Mouse (Mus musculus) embryonic facial prominence, embryonic 10.5 days (tissue): ENCODE measurements around the gene Gm11172. TPM values are rescaled to one million over a fixed set of nuclear protein-coding genes. Genes with fewer than 3 reads are reported as not detected.
"Not testable (repeated sequence)": the region's sequence is repeated elsewhere in the genome, so short reads cannot be mapped to it uniquely, and the experiment has no call there.

ENCODE experiments used
- DNase-seq: peaks from one replicate; pipeline ENCODE4 v3.0.0-alpha.2; 2017; ENCODE audit warnings: low spot score
- H3K27ac ChIP-seq: fragments of 300-500 bp; sonication (generic); replicated peaks from 2 replicates; pipeline ENCODE4 v1.5.1; 2016; ENCODE audit warnings: mild to moderate bottlenecking
- H3K27me3 ChIP-seq: fragments of 300-500 bp; sonication (generic); replicated peaks from 2 replicates; pipeline ENCODE4 v1.6.1; 2016; ENCODE audit warnings: low read depth, mild to moderate bottlenecking; ENCODE audit not compliant: poor library complexity, severe bottlenecking
- H3K36me3 ChIP-seq: fragments of 300-500 bp; sonication (generic); replicated peaks from 2 replicates; pipeline ENCODE4 v1.6.1; 2016; ENCODE audit warnings: mild to moderate bottlenecking, moderate library complexity
- H3K4me1 ChIP-seq: fragments of 300-500 bp; sonication (generic); 2 replicates; pipeline ENCODE4 v1.6.1; 2016
- H3K4me3 ChIP-seq: fragments of 300-500 bp; sonication (generic); 2 replicates; pipeline ENCODE4 v1.5.1; 2016; ENCODE audit warnings: mild to moderate bottlenecking, moderate library complexity
- H3K9me3 ChIP-seq: fragments of 300-500 bp; sonication (generic); 2 replicates; pipeline ENCODE4 v1.6.1; 2016; ENCODE audit warnings: mild to moderate bottlenecking
- WGBS: fragments of 180-500 bp; shearing (Covaris S2); methylation state at CpG from one replicate; pipeline ENCODE4 v1.1.7; 2016; 5-methylcytosine and 5-hydroxymethylcytosine counted together
- polyA plus RNA-seq: library from polyadenylated mRNA; unstranded; fragments of >200 nt; fragmentation: Nextera tagmentation; extraction: Ambion mirVana; gene quantifications from 2 replicates; pipeline ENCODE4 v1.2.1, GENCODE M21; 2016

Gm11172 gene
- polyA plus RNA-seq, 1 experiment from 2014 or later = not detected

DNA sequence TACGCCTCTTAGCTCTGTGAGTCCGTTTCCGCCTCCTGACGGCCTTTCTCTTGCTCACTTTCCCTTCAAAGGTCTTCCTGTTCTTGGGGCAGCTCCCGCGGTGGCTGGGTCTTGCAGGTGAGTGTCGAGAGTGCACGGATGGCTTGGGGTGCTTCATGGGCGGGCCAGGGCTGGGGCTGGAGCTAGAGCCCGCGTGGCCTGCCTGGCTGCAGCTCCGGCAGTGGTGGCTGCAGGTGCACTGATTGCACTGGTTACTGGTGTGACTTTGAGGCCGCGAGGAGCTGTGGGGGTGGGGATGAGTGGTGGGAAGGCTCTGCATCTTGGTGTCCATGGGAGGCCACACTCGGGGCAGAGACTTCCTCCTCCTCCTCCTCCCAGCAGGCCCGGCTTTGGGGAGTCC, 24.4 kb upstream of the Gm11172 start, which contains the start of gene Tnp2:
Tnp2 (minus strand) TSS at position 390 of the 400 bp plus-strand sequence.
- H3K27me3 ChIP-seq = peaks cover 33% of the 10 kb centered on the region
- H3K4me1 ChIP-seq = peaks cover 51% of the 10 kb centered on the region
- no peaks in the 10 kb centered on the region for H3K9me3 ChIP-seq
- H3K27ac ChIP-seq = peak within 1 kb of the TSS; percentile 41; the same call in 1 of the 2 replicates
- WGBS = 53% methylated on average over 16 of the region's 16 CpGs
- DNase-seq = no peak
- no peak within 1 kb of the TSS for H3K4me3 ChIP-seq
- H3K36me3 ChIP-seq = no peaks in the 10 kb centered on the region

DNA sequence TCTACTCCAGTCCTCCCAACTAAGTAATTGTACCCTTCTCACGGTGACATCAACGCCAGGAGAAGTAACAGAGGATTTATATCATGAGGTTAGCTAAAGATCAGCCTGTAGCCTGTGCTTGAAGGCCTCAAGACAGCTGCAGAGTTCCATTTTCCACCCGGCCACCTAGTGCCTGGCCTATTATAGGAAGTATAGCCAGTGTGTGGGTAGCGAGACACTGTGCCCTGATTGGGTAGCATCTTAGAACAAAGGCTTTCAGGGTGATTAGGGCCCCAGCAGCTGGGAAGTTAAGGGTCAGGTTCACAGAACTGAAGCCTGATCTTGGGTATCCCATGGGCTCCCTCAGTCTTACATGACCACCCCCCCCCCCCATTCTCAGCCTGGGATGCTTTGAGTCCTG, 23.8 kb upstream of the Gm11172 start:
- DNase-seq = no peak
- H3K4me3 ChIP-seq = no peak overlapping the region
- no peak overlapping the region for H3K27ac ChIP-seq
- peaks cover 46% of the 10 kb centered on the region for H3K4me1 ChIP-seq
- no peaks in the 10 kb centered on the region for H3K36me3 ChIP-seq
- 67% methylated on average over 4 of the region's 4 CpGs for WGBS
- H3K27me3 ChIP-seq = peaks cover 27% of the 10 kb centered on the region
- no peaks in the 10 kb centered on the region for H3K9me3 ChIP-seq

DNA sequence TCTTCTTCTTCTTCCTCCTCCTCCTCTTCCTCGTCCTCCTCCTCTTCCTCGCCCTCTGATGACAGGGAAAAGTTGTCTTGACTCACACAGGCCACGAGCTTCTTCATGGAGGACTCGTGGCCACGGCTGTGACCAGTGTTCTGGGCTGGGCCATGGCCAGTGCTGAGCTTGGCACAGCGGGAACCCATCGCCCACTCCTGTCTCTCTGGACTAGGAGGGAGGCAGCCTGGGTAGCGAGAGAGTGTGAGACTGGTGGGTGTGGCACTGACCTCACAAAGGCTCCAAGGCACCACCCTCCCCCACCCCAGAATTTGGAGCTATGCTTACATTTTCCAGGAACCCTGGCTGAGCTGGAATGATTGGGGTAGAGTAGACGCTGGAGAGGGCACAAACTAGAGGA, 22.0 kb upstream of the Gm11172 start, which contains the start of gene Prm3:
Prm3 (minus strand) TSS at position 213 of the 400 bp plus-strand sequence.
- WGBS = 80% methylated on average over 9 of the region's 9 CpGs
- Histone ChIP-seq H3K36me3 (no peaks in the 10 kb centered on the region), H3K27ac (no peak within 1 kb of the TSS), H3K9me3 (no peaks in the 10 kb centered on the region), H3K27me3 (peaks cover 28% of the 10 kb centered on the region), H3K4me3 (no peak within 1 kb of the TSS), H3K4me1 (peaks cover 30% of the 10 kb centered on the region)
- DNase-seq = no peak

DNA sequence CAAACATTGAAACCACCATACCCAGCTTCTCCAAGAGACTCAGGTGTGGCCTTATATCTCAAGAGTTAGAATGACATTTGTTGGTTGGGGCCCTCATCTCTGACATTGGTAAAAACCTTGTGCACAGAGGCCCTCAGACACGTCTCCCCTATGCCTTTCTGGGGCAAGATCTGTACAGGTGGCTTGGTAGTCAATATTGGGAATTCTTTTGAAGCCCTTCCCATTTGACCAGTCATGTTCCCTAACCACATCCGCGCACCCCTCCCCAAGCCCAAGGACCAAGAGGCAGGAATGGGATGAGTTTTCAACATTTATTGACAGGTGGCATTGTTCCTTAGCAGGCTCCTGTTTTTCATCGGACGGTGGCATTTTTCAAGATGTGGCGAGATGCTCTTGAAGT, 16.7 kb upstream of the Gm11172 start, which contains the start of gene Prm2:
Prm2 (minus strand) TSS at position 101 of the 400 bp plus-strand sequence.
- H3K4me3 ChIP-seq = no peak within 1 kb of the TSS
- 80% methylated on average over 6 of the region's 6 CpGs for WGBS
- 0 out of 2 replicates have a peak, but pooled peaks cover 3% of the 10 kb centered on the region for H3K4me1 ChIP-seq
- no peaks in the 10 kb centered on the region for H3K9me3 ChIP-seq
- DNase-seq = no peak
- no peaks in the 10 kb centered on the region for H3K36me3 ChIP-seq
- peaks cover 47% of the 10 kb centered on the region for H3K27me3 ChIP-seq
- H3K27ac ChIP-seq = no peak within 1 kb of the TSS

DNA sequence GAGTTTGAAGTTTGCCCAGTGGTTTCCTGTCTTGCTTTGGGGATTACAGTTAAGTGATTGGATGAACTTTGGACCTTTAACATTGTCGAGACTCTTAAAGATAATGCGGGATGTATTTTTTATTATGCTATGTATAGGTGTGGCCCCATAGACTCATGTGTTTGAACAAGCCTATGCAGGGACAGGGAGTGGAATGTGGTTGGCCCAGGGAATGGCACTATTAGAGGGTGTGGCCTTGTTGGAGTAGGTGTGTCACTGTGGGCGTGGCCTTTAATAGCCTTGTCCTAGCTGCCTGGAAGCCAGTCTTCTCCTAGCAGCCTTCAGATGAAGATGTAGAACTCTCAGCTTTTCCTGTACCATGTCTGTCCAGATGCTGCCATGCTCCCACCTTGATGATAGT, 10.3 kb upstream of the Gm11172 start:
- H3K4me3 ChIP-seq, H3K27ac ChIP-seq, DNase-seq, H3K36me3 ChIP-seq, H3K4me1 ChIP-seq, H3K9me3 ChIP-seq: not testable (repeated sequence)
- WGBS = 85% methylated on average over 3 of the region's 3 CpGs
- peaks cover 15% of the 10 kb centered on the region for H3K27me3 ChIP-seq

DNA sequence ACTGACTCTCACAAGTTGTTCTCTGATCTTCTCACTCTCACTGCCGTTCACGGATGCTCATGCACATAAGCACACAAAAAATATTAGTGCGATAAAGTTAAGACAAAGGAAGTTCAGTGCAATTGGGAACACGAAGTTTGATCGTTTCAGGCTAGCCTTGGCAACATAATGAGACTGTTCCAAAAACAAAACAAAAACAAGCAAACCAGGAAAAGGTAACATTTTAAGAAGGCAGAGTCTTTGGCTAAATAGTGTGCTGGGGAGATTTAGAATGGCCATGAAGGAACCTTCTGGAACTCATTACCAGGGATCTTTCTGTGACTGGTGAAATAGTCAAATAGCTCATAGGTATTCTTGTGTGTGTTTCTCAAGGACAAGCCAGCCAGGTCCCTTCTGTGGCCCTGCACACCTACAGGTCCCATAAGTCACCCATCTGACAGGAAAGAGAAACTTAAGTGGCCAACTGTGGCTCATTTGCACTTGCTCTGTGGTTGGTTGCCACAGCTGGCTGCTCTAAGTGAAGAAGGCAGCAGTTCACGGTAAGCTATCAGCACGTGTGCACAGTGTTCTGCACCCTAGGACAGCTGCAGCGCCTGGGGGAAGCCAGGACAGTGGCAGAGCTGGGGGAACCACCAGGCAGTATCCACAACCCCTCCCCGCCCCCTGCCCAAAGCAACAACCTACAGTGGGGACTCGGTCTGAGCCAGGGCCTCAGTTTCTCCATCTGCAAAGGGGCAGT, 6.8 kb upstream of the Gm11172 start, which contains the start of gene Prm1:
Prm1 (minus strand) TSS at position 51 of the 739 bp plus-strand sequence.
- Histone ChIP-seq H3K27ac (no peak within 1 kb of the TSS), H3K36me3 (no peaks in the 10 kb centered on the region), H3K27me3 (no peaks in the 10 kb centered on the region), H3K4me3 (no peak within 1 kb of the TSS), H3K9me3 (no peaks in the 10 kb centered on the region), H3K4me1 (0 out of 2 replicates have a peak, but pooled peaks cover 4% of the 10 kb centered on the region)
- WGBS = 79% methylated on average over 10 of the region's 10 CpGs
- no peak for DNase-seq

DNA sequence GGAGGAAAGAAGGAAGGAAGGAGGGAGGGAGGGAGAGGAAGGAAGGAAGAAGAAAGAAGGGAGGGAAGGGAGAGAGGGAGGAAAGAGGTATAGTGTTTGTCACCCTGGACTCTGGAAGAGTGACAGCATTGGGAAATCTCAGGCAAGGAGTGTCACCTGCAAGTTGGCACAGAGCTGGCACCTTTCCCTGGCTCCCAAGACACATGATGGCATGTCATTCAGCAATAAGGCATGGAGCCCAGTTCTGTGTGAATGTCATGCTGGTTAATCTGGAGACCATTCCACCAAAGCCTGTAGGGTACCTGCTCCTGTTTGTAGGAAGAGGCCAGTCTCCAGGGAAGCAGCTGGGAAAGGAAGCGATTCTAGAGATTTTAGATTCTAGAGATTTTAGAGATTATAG, 2.3 kb upstream of the Gm11172 start:
- no peak for DNase-seq
- WGBS = 89% methylated on average over 1 of the region's 1 CpGs
- Histone ChIP-seq H3K4me1 (0 out of 2 replicates have a peak, but pooled peaks cover 4% of the 10 kb centered on the region), H3K27ac (no peak overlapping the region), H3K36me3 (no peaks in the 10 kb centered on the region), H3K4me3 (no peak overlapping the region), H3K27me3 (no peaks in the 10 kb centered on the region), H3K9me3 (no peaks in the 10 kb centered on the region)

DNA sequence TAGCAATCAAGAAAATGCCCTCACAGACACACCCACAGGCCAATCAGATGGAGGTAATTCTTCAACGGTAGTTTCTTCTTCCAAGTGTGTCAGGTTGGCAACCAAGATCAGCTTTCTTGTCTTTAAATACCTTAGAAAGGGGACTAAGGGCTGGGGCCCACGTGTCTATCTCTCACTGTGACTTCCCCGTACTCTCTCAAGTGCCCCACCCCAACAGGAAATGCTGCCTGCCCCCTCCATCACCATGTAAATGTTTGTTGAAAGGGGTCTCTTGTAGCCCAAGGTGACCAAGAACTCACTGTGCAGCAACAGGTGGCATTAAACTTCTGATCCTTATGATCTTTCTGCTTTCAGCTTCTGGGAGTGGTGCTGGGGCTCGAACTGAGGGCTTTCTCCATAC, 1.0 kb downstream of the Gm11172 start:
- H3K4me1 ChIP-seq = no peaks in the 10 kb centered on the region
- no peak overlapping the region for H3K27ac ChIP-seq
- no peaks in the 10 kb centered on the region for H3K36me3 ChIP-seq
- H3K9me3 ChIP-seq = no peaks in the 10 kb centered on the region
- DNase-seq = no peak
- H3K4me3 ChIP-seq = no peak overlapping the region
- H3K27me3 ChIP-seq = no peaks in the 10 kb centered on the region
- WGBS = 78% methylated on average over 4 of the region's 4 CpGs

DNA sequence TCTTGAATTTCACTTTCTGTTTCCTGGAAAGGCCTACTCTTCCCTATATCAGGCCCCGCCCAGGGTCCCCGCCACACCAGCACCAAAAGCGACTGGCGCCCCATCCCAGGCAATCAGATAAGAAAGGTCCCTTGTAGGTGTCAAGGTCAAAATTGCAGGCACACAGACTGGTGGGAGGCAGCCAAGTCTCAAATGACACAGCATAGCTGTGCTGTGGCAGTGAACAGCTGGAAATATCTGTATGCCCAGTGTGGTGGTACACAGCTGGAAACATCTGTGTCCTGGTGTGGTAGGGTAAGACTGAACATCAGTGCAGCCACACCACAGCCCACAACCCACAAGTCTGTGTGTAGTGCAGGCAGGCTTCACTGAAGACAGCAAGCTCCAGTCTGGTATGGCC, 2.1 kb downstream of the Gm11172 start:
- no peaks in the 10 kb centered on the region for H3K36me3 ChIP-seq
- H3K27ac ChIP-seq = no peak overlapping the region
- 83% methylated on average over 4 of the region's 4 CpGs for WGBS
- H3K4me3 ChIP-seq = no peak overlapping the region
- H3K4me1 ChIP-seq = no peaks in the 10 kb centered on the region
- no peaks in the 10 kb centered on the region for H3K9me3 ChIP-seq
- H3K27me3 ChIP-seq = no peaks in the 10 kb centered on the region
- DNase-seq = no peak

DNA sequence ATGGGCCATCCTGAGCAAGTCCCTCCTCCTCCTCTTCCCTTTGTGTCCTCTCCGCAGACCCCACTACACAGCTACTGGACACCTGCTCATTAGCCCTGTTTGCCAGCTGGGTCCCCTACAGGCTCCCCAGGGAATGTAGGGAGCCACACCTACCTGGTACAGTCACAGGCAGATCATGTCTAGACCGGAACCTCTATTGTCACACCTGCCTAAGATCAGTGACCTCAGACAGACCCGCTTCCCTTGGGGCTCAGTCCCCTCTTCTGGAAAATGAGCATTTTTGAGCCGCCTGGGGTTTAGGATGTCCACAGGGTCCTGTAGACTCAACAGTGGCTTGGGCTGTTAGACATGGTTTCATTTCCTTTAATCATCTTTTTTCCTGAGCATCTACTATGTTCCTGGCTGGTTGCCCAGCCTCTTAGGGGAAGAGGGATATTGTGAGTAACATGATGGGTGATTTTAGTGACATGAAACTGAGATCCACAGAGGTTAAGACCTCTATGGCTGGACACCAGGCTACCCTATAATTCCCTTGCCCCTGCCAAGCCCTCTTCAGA, 5.9 kb downstream of the Gm11172 start:
- no peaks in the 10 kb centered on the region for H3K27me3 ChIP-seq
- 78% methylated on average over 4 of the region's 4 CpGs for WGBS

DNA sequence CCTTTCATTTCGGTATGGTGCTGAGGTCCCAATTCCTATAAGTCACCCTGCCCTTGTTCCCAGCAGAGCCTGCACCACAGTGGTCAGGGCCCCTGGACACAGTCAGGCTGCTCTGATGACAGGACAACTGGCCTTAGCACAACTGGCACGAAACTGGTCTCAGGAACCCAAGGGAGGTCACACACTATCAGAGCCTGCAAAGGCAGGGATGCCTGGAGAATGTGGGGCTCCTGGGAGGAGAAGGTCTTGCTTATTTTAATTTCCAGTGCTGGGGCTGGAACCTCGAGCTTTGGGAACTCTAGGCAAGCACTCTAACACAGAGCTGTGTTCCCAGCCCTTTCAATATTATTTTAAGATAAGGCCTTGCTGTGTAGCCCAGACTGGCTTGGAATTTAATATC, 7.3 kb downstream of the Gm11172 start:
- 69% methylated on average over 3 of the region's 3 CpGs for WGBS
- Histone ChIP-seq H3K27me3 (no peaks in the 10 kb centered on the region), H3K4me3 (no peak overlapping the region), H3K9me3 (no peaks in the 10 kb centered on the region; the same call in 1 of the 2 replicates), H3K36me3 (no peaks in the 10 kb centered on the region), H3K4me1 (peaks cover 6% of the 10 kb centered on the region; the same call in 1 of the 2 replicates), H3K27ac (no peak overlapping the region)
- no peak for DNase-seq

More for the DNA sequence above, 5.9 kb downstream of the Gm11172 start:
- Histone ChIP-seq H3K4me1 (peaks cover 4% of the 10 kb centered on the region; the same call in 1 of the 2 replicates), H3K27ac (no peak overlapping the region), H3K36me3 (no peaks in the 10 kb centered on the region), H3K4me3 (no peak overlapping the region), H3K9me3 (no peaks in the 10 kb centered on the region; the same call in 1 of the 2 replicates)
- no peak for DNase-seq

DNA sequence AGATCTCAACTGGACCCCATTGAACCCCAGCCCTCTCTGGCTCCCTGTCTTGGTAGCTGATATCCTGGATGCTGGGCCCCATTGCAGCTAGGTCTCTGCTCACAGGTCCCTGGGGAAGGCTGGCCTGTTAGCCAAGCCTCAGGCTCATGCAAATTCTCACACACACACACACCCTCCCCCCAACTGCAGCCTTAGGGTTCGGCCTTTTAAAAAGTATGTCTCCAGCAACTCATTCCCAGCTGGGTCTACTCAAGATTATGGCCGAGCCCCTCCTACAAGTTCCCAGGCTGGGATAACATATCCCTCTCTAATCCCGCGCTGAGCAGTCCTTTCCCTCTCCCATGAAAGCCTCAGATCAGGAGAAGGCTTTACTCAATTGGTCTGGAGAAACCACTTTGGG, 8.7 kb downstream of the Gm11172 start:
- Histone ChIP-seq H3K27ac (no peak overlapping the region), H3K4me1 (peaks cover 15% of the 10 kb centered on the region; the same call in 1 of the 2 replicates), H3K9me3 (no peaks in the 10 kb centered on the region; the same call in 1 of the 2 replicates), H3K4me3 (no peak overlapping the region), H3K36me3 (no peaks in the 10 kb centered on the region), H3K27me3 (no peaks in the 10 kb centered on the region)
- WGBS = 77% methylated on average over 4 of the region's 4 CpGs
- DNase-seq = no peak

DNA sequence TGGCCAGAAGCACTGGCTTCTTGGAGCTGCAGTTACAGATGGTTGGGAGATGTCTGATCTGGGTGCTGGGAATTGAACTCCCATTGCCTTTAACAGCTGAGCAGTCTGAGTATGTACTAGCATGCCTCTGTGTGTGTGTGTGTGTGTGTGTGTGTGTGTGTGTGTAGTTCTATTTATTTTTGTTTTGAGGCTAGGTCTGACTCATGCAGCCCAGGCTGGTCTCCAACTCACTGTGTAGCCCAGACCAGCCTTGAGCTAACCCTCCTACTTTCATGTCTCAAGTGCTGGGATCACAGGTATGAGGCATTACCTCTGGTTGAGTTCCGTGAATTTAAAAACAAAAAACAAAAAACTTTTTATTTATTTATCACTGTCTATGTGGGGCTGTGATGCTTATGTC, 11.8 kb downstream of the Gm11172 start:
- H3K27ac ChIP-seq = no peak overlapping the region
- no peaks in the 10 kb centered on the region for H3K36me3 ChIP-seq
- WGBS = 85% methylated on average over 1 of the region's 1 CpGs
- H3K4me1 ChIP-seq = peaks cover 15% of the 10 kb centered on the region; the same call in 1 of the 2 replicates
- DNase-seq = no peak
- H3K9me3 ChIP-seq = no peaks in the 10 kb centered on the region; the same call in 1 of the 2 replicates
- H3K4me3 ChIP-seq = no peak overlapping the region
- H3K27me3 ChIP-seq = no peaks in the 10 kb centered on the region
